Mouse (Mus musculus): ENCODE data around the gene Clasp1. TPM values are rescaled to one million over a fixed set of nuclear protein-coding genes. Genes with fewer than 3 reads are reported as not detected.

Gene Clasp1
- polyA plus RNA-seq, 1 experiment from 2014 or later, result 109 TPM

DNA sequence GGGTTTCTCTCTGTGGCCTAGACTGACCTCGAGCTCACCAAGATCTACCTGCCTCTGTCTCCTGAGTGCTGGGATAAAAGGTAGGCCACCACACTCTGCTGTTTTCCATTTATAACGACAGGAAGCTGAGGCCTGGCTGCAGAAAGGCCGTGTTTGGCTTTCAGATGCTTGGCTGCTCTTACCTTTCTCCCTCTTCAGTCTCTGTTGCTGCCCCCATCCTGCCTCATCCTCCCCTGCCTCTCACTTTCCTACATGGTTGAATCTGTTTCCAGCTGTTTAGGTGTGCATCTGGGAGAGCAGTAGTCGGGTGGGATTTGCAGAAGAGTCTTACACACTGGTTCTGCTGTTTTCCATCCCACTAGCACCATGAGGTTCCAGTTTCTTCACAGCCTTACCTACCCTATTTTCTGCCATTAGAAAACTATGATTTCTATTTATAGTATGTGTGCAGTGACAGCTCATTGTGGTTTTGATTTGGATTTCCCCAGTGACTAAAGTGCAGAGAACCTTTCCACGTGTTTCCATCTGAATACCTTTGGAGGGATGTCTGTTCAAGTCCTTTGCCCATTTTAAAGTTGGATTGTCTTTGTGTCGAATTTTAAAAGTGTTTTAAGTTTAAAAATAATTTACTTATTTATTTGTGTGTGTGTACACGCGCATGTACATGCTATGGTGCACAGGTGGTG, 10.9 kb downstream of the Clasp1 start:
- Histone ChIP-seq H3K27ac (ENCODE audit: low read length) (no peak overlapping the region), H3K4me1 (ENCODE audit: control insufficient read depth, insufficient read depth, low read length) (no peaks in the 10 kb centered on the region), H3K9ac (ENCODE audit: low read depth, low read length) (no peak overlapping the region), H3K36me3 (ENCODE audit: control insufficient read depth, insufficient read depth, low read length) (no peaks in the 10 kb centered on the region), H3K4me2 (ENCODE audit: low read length) (no peak overlapping the region), H3K27me3 (ENCODE audit: control insufficient read depth, insufficient read depth, low read depth, low read length) (no peaks in the 10 kb centered on the region), H3K4me3 (ENCODE audit: low read depth, low read length) (no peak overlapping the region), H3K9me3 (replicated peaks; ENCODE audit: control insufficient read depth, low read length, poor library complexity, severe bottlenecking) (no peaks in the 10 kb centered on the region)
- no peak for ATAC-seq
- WGBS, result 94% methylated on average over 8 of the region's 8 CpGs

DNA sequence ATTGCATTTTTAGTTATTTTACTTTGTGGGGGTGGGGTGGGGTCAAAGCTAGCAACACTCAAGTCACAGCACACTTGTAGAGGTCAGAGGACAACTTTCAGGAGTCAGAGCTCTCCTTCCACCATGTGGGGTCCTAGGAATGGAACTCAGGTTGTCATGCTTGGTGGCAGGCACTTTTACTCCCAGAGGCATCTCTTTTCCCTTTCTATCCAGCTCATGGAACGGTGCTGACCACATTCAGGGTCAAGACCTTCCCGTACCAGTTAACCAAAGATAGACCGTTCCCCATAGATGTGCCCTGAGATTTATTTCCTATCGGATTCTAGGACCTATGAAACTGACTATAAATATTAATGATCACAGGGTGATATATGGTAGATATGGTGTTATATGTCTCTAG, 13.1 kb downstream of the Clasp1 start:
- ATAC-seq, result no peak
- H3K27ac ChIP-seq (ENCODE audit: low read length), result no peak overlapping the region
- H3K9me3 ChIP-seq (replicated peaks; ENCODE audit: control insufficient read depth, low read length, poor library complexity, severe bottlenecking), result no peaks in the 10 kb centered on the region
- H3K4me3 ChIP-seq (ENCODE audit: low read depth, low read length), result no peak overlapping the region
- no peak overlapping the region for H3K9ac ChIP-seq (ENCODE audit: low read depth, low read length)
- no peaks in the 10 kb centered on the region for H3K27me3 ChIP-seq (ENCODE audit: control insufficient read depth, insufficient read depth, low read depth, low read length)
- no peaks in the 10 kb centered on the region for H3K36me3 ChIP-seq (ENCODE audit: control insufficient read depth, insufficient read depth, low read length)
- WGBS, result 93% methylated on average over 4 of the region's 4 CpGs
- H3K4me1 ChIP-seq (ENCODE audit: control insufficient read depth, insufficient read depth, low read length), result no peaks in the 10 kb centered on the region
- no peak overlapping the region for H3K4me2 ChIP-seq (ENCODE audit: low read length)

DNA sequence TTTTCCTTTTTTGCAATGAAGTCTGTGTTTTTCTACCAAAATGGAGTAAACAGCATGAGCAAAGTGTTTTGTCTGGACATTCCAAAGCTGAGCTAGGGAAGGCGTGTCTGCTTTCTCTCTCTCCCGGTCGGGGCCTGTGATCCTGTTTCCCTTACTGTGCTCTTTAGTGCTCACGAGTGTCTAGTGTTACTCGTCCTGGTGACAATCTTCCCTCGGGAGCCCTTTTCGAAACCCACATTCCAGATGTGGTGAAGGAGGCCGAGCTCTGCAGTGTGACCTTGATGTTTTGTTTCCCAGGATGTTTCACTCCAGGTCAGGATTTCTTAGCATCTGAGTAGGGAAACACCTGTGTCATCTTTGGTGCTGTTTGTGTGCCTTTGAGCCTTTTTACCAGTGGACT, 13.7 kb downstream of the Clasp1 start:
- Histone ChIP-seq H3K27ac (ENCODE audit: low read length) (no peak overlapping the region), H3K4me1 (ENCODE audit: control insufficient read depth, insufficient read depth, low read length) (no peaks in the 10 kb centered on the region), H3K27me3 (ENCODE audit: control insufficient read depth, insufficient read depth, low read depth, low read length) (no peaks in the 10 kb centered on the region), H3K4me3 (ENCODE audit: low read depth, low read length) (no peak overlapping the region), H3K4me2 (ENCODE audit: low read length) (no peak overlapping the region), H3K36me3 (ENCODE audit: control insufficient read depth, insufficient read depth, low read length) (no peaks in the 10 kb centered on the region), H3K9me3 (replicated peaks; ENCODE audit: control insufficient read depth, low read length, poor library complexity, severe bottlenecking) (no peaks in the 10 kb centered on the region), H3K9ac (ENCODE audit: low read depth, low read length) (no peak overlapping the region)
- no peak for ATAC-seq
- 82% methylated on average over 8 of the region's 8 CpGs for WGBS

DNA sequence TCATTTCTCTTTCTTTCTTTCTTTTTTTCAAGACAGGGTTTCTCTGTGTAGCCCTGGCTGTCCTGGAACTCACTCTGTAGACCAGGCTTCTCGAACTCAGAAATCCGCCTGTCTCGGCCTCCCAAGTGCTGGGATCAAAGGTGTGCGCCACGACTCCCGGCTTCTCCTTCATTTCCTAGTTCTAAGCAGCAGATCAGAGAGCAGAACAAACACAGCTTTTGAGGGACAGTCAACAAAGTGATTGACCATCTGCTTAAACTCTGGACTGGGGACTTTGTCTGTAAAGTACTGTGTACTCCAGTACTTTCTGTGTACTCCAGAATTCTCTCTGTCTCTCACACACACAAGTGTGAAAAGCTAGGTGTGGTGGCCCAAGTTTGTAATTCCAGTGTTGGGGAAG, 14.1 kb downstream of the Clasp1 start:
- Histone ChIP-seq H3K9me3 (replicated peaks; ENCODE audit: control insufficient read depth, low read length, poor library complexity, severe bottlenecking) (no peaks in the 10 kb centered on the region), H3K9ac (ENCODE audit: low read depth, low read length) (no peak overlapping the region), H3K27ac (ENCODE audit: low read length) (no peak overlapping the region), H3K4me1 (ENCODE audit: control insufficient read depth, insufficient read depth, low read length) (no peaks in the 10 kb centered on the region), H3K36me3 (ENCODE audit: control insufficient read depth, insufficient read depth, low read length) (no peaks in the 10 kb centered on the region), H3K4me2 (ENCODE audit: low read length) (no peak overlapping the region), H3K27me3 (ENCODE audit: control insufficient read depth, insufficient read depth, low read depth, low read length) (no peaks in the 10 kb centered on the region), H3K4me3 (ENCODE audit: low read depth, low read length) (no peak overlapping the region)
- no peak for ATAC-seq
- 84% methylated on average over 6 of the region's 6 CpGs for WGBS

DNA sequence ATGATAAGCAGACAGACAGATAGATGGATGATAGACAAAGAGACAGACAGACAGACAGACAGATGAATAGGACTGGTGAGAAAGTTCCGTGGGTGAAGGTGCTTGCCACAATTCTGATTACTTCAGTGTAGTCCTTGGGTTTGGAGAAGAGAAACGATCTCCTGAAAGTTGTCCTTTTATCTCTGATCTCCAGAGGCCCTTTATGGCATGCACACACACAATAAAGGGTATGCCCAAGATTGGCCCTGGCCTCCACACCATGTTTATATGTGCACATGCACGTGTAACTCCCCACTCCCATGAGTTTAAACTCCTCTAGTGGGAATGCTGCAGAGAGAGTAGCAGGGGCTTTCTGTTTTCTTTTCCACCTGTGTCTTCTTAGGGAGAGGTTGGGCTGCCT, 14.6 kb downstream of the Clasp1 start:
- no peak for ATAC-seq
- Histone ChIP-seq H3K9me3 (replicated peaks; ENCODE audit: control insufficient read depth, low read length, poor library complexity, severe bottlenecking) (no peaks in the 10 kb centered on the region), H3K27ac (ENCODE audit: low read length) (no peak overlapping the region), H3K4me1 (ENCODE audit: control insufficient read depth, insufficient read depth, low read length) (no peaks in the 10 kb centered on the region), H3K9ac (ENCODE audit: low read depth, low read length) (no peak overlapping the region), H3K36me3 (ENCODE audit: control insufficient read depth, insufficient read depth, low read length) (no peaks in the 10 kb centered on the region), H3K27me3 (ENCODE audit: control insufficient read depth, insufficient read depth, low read depth, low read length) (no peaks in the 10 kb centered on the region), H3K4me3 (ENCODE audit: low read depth, low read length) (no peak overlapping the region), H3K4me2 (ENCODE audit: low read length) (no peak overlapping the region)
- WGBS, result 82% methylated on average over 3 of the region's 3 CpGs

DNA sequence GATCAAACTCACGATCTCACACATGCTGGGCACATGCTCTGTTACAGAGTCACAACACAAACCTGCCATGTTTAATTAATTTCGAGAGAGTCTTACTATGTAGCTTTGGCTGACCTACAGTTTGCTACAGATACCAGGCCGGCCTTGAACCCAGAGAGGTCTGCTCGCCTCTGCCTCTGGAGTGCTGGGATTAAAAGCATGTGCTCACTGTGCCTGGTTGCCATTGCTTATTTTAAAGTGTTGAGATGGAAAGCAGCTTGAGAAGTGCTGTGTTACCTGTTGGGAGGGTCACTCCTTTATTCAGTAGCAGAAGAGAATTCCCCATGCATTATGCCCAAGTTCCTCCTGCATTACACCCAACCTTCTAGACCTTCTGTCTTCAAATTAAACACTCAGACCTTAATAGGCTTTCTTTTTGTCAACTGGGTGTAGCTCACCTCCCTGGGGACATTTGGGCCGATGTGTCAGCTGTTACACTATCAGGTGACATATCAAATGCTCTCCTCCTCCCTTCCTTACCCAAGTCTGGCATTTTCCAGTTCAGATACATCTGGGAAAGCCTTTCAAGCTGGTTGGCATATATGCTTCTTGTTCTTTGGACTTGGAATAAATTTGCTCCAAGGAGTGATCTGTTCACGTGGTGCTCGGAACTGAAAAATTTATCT, 18.9 kb downstream of the Clasp1 start:
- Histone ChIP-seq H3K4me2 (ENCODE audit: low read length) (no peak overlapping the region), H3K4me3 (ENCODE audit: low read depth, low read length) (no peak overlapping the region), H3K27ac (ENCODE audit: low read length) (no peak overlapping the region), H3K4me1 (ENCODE audit: control insufficient read depth, insufficient read depth, low read length) (no peaks in the 10 kb centered on the region), H3K9ac (ENCODE audit: low read depth, low read length) (no peak overlapping the region), H3K9me3 (replicated peaks; ENCODE audit: control insufficient read depth, low read length, poor library complexity, severe bottlenecking) (no peaks in the 10 kb centered on the region), H3K36me3 (ENCODE audit: control insufficient read depth, insufficient read depth, low read length) (no peaks in the 10 kb centered on the region), H3K27me3 (ENCODE audit: control insufficient read depth, insufficient read depth, low read depth, low read length) (no peaks in the 10 kb centered on the region)
- ATAC-seq, result no peak
- 89% methylated on average over 7 of the region's 7 CpGs for WGBS

DNA sequence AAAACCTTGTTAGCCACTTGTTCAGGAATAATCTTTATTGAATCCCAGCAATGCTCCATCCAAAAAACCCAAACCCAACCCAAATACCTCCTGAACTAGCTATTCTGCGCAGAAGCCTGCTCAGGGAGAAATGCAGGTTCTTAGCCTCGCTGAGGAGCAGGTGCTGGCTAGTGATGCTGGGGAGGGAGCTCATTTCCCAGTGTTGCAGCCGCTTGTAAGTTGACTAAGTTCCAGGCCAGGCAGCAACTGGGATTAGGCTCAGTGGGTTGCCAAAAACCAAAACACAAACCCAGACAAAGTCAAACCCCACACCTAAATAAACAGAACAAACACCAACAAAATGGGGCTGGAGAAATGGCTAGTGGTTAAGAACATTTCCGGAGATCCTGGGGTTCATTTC, 20.4 kb downstream of the Clasp1 start:
- WGBS, result 78% methylated on average over 4 of the region's 4 CpGs

DNA sequence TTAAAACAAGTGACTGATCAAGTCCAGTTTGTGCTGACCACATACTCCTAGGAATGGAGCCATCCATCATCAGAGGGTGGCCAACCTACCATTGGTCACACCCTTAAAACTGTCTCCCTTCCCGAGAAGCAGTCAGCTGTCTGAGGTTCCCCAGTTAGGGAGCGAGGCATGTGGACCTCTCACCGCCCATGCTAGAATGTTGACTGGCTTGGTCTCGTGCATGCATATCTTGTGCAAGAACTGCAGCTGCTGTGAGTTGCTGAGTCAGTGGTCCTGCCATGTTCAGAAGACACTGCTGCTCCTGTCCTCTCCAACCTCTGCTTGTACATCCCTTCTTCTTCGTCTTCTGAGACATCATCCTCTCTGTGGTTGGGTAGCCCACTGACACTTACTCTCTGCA, 22.0 kb downstream of the Clasp1 start:
- Histone ChIP-seq H3K4me2 (ENCODE audit: low read length) (no peak overlapping the region), H3K4me1 (ENCODE audit: control insufficient read depth, insufficient read depth, low read length) (no peaks in the 10 kb centered on the region), H3K27me3 (ENCODE audit: control insufficient read depth, insufficient read depth, low read depth, low read length) (no peaks in the 10 kb centered on the region), H3K27ac (ENCODE audit: low read length) (no peak overlapping the region), H3K4me3 (ENCODE audit: low read depth, low read length) (no peak overlapping the region), H3K9ac (ENCODE audit: low read depth, low read length) (no peak overlapping the region), H3K36me3 (ENCODE audit: control insufficient read depth, insufficient read depth, low read length) (no peaks in the 10 kb centered on the region), H3K9me3 (replicated peaks; ENCODE audit: control insufficient read depth, low read length, poor library complexity, severe bottlenecking) (no peaks in the 10 kb centered on the region)
- 93% methylated on average over 5 of the region's 5 CpGs for WGBS
- no peak for ATAC-seq

More for the DNA sequence above, 20.4 kb downstream of the Clasp1 start:
- ATAC-seq, result no peak
- Histone ChIP-seq H3K27ac (ENCODE audit: low read length) (no peak overlapping the region), H3K27me3 (ENCODE audit: control insufficient read depth, insufficient read depth, low read depth, low read length) (no peaks in the 10 kb centered on the region), H3K9me3 (replicated peaks; ENCODE audit: control insufficient read depth, low read length, poor library complexity, severe bottlenecking) (no peaks in the 10 kb centered on the region), H3K4me1 (ENCODE audit: control insufficient read depth, insufficient read depth, low read length) (no peaks in the 10 kb centered on the region), H3K4me2 (ENCODE audit: low read length) (no peak overlapping the region), H3K4me3 (ENCODE audit: low read depth, low read length) (no peak overlapping the region), H3K9ac (ENCODE audit: low read depth, low read length) (no peak overlapping the region), H3K36me3 (ENCODE audit: control insufficient read depth, insufficient read depth, low read length) (no peaks in the 10 kb centered on the region)

DNA sequence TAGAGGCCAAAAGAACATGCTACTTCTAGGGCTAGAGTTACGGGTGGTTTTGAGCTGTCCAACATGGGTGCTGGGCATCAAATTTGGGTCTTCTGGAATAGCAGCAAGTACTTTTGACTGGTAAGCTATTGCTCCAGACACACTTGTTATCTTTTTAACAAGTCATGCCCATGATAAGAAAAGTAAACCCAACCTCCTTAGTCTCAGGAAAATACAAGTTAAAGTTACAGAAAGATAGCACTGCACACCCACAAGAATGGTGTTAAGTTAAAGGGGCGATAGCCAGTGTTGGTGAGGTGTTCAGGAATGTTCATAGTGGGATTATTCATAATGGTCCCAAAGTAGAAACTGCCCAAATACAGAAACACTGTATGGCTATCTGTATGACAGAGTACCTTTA, 24.3 kb downstream of the Clasp1 start:
- no peak overlapping the region for H3K4me3 ChIP-seq (ENCODE audit: low read depth, low read length)
- no peak for ATAC-seq
- WGBS, result 97% methylated on average over 2 of the region's 2 CpGs

More for the DNA sequence above, 24.3 kb downstream of the Clasp1 start:
- Histone ChIP-seq H3K4me2 (ENCODE audit: low read length) (no peak overlapping the region), H3K27me3 (ENCODE audit: control insufficient read depth, insufficient read depth, low read depth, low read length) (no peaks in the 10 kb centered on the region), H3K9ac (ENCODE audit: low read depth, low read length) (no peak overlapping the region), H3K4me1 (ENCODE audit: control insufficient read depth, insufficient read depth, low read length) (no peaks in the 10 kb centered on the region), H3K36me3 (ENCODE audit: control insufficient read depth, insufficient read depth, low read length) (no peaks in the 10 kb centered on the region), H3K9me3 (replicated peaks; ENCODE audit: control insufficient read depth, low read length, poor library complexity, severe bottlenecking) (no peaks in the 10 kb centered on the region), H3K27ac (ENCODE audit: low read length) (no peak overlapping the region)

Measured in midbrain, embryonic 16.5 days (tissue).